Mouse (Mus musculus) left cerebral cortex, postnatal 36 days (tissue): ENCODE results near the gene Gzmn. TPM values are rescaled to one million over a fixed set of nuclear protein-coding genes. Genes with fewer than 3 reads are reported as not detected.
"Not testable (repeated sequence)": the region's sequence is repeated elsewhere in the genome, so short reads cannot be mapped to it uniquely, and the experiment has no call there.

Source experiments
- DNase-seq, 2 experiments: peaks; one replicate each; pipeline ENCODE4 v3.0.0; 2021 to 2022; ENCODE audit warnings: low spot score in 2 of 2, mixed read lengths in 1 of 2
- intact Hi-C: fragments of 180-260 bp; cut with DNase I; formaldehyde crosslinking; loops from one replicate; pipeline ENCODE4 v1.15.1; 2025
- total RNA-seq, 2 experiments: library from RNA; stranded (reverse); gene quantifications; 2 replicates each; pipeline ENCODE4 v1.2.3; 2021

Gzmn gene
- not detected for total RNA-seq

DNA sequence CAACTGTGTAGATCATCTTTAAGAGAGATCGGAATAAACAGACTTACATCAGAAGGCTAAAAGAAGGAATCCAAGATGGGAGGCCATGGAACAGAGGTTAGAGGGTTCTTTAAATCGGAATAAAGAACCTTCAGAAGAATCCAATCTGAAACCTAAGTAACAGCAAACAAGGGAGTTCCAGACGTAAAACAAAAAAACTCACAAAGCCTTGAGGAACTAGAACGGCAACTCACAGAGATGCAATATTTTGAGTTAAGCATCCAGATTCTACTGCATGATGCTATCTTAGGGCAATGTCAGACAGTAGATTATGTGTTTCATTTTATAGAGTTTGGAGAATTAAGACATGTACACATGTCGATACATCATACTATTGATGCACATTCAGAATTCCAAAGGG, at the start of gene Gzmn:
TSS of gene Gzmn (minus strand) at position 101 of the 400 bp plus-strand sequence.
- intact Hi-C loops: no loop called here
- DNase-seq: no peak

DNA sequence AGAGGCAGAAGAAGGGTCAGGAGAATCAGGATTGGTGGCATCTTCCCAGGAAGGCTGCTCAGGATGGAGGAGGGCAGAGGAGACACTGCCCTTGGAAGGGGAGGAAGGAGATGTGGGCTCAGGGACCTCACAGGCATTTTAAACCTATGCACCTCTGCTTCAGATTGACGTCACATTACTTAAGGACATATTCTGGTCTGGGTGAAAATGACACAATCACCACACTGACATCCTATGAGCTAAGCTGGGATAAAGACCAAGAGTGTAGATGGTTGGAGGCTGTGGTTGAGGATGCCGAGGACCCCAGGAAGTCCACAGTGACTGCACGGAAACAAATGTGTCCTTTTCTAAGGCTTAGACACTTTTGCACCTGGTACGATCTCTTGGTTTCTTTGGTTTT, 36.9 kb upstream of the Gzmn start, which contains the start of gene Gzmf:
TSS of gene Gzmf (minus strand) at position 101 of the 400 bp plus-strand sequence.
- DNase-seq: no peak
- intact Hi-C loops: no loop called here

DNA sequence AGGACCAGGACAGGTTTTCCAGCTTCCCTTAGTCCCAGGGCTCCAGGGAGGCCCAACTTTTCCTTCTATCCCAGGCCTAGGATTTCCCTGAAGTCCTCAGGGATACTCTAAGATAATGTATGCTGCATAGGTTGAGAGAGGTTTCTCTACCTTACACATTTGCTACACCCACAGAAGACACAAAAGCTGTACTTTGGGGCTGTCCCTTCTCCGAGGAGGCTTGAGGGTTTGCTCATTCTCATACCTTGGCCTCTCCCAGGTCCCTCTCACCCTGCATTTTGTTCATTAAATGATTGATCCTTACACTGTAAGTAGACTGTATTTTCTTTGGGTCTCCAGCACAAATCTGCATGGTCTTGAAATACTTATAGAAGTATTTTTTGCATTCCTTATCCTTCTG, 31.2 kb upstream of the Gzmn start:
- intact Hi-C loops: loop anchor here (10.0 kb wide), 1 partner anchor 99 kb away; no protein-coding TSS in a partner anchor
- no peak for DNase-seq

DNA sequence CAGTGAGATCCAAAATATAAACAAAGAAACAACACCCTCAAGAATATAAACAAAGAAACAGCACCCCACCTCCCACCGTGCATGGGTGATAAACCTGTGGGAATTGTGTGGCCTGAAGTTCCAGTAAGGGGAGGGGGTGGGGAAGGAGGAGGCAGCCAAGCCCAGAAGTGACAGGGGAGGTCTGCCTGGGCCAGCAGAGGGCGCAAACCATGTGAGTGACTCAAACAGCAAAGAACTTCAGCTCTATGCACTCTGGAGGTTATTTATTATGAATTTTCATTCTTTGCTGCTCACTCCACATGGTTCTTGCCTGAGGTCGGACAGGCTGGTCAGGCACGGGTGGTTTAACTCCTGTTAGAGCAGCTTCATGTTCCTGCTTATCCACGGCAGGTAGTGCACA, 30.6 kb upstream of the Gzmn start:
- DNase-seq: not testable (repeated sequence)
- intact Hi-C loops: loop anchor here (10.0 kb wide), 1 partner anchor 100 kb away; no protein-coding TSS in a partner anchor

DNA sequence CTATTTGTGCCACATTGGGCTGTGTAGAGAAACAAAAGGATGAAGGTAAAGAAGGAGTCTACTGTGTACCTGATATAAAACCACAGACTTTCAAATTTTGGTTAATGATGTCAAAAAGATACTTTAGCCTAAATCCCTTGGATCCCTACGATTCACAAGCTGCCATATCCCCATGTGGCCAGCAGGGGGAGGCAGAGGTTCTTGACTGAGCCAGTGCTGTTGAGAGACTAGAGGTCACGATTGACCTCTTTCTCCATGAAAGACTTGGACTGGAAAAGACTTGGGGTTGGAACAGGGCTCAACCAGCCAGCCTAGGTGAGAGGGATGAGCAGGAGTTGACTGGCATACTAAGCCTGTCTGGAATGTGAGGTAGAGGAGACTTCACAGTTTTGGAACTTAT, 29.6 kb upstream of the Gzmn start:
- intact Hi-C loops: loop anchor here (10.0 kb wide), 1 partner anchor 101 kb away; no protein-coding TSS in a partner anchor
- peak; percentile 32 to 56 for DNase-seq

DNA sequence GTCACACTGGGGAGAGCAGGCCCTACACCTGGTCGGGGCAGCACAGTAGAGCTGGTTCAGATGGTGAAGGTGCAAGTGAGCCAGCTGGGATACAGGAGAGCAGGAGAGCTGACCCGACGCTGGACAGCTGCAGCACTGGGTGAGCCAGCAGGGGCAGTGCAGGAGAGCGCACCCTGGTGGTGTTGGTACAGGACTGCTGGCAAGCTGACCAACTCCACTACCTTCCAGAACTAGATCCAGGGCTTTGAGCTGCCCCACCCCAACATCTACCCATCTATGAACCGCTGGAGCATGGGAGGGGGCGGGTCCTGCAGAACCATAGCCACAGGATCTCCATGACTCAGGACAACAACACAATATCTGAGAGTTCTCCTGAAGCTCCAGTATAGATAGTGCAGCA, 12.5 kb upstream of the Gzmn start:
- DNase-seq: no peak
- intact Hi-C loops: no loop called here

DNA sequence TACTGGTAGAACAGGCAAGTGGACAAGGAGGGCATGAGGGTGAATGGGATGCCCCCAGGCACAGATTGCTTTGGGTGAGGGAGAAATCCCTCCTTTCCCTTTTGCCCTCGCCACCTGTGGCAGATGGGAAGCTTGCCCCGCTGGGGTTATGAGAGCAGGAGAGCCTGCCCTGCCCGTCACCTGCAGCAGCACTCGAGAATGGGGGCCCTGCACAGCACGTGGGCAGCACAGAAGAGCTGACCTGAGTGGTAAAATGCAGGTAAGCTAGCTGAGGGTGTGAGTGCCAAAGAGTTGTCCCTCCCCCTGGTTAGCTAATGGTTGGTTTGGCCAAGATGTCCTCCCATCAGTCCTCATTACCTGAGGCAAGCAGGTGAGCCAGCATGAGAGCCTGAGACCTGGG, 12.1 kb upstream of the Gzmn start:
- intact Hi-C loops: no loop called here
- no peak for DNase-seq

DNA sequence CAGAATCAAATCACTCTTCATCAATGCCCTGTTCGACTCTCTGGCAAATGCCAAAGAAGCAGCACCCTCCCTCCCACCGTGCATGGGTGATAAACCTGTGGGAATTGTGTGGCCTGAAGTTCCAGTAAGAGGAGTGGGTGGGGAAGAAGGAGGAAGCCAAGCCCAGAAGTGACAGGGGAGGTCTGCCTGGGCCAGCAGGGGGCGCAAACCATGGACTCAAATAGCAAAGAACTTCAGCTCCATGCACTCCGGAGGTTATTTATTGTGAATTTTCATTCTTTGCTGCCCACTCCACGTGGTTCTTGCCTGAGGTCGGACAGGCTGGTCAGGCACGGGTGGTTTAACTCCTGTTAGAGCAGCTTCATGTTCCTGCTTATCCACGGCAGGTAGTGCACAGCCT, 3.3 kb upstream of the Gzmn start:
- DNase-seq, intact Hi-C loops: not testable (repeated sequence)

DNA sequence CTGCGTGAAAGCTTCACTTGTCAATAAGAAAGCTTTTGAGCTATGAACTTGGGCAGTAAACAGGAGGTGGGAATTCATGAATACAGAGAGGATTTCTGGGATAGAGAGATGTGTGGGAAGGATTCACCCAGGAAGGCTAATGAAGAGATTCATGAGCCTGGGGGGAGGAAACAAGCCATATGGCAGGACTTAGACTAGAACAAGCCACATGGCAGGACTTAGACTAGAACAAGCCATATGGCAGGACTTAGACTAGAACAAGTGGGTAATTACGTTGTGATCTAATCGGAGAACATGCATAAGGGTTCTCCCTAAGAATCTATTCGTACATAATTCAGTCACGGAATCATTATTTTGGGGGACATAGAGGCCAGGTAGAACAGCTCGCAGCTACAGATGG, 1.0 kb downstream of the Gzmn start:
- intact Hi-C loops: no loop called here
- DNase-seq: no peak

DNA sequence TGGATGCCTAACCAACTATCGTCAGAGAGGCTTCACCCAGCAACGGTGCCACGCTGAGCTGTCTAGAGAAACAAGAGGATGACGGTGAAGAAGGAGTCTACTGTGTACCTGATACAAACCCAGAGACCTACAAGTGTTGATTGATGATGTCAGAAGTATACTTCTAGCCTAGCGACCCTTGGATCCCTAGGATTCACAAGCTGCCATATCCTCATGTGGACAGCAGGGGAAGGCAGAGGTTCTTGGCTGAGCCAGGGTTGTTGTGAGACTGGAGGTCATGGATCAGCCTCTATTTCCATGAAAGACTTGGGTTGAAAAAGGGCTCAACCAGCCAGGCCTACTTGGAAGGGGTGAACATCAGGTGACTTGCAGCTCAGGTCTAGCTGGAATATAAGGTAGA, 1.7 kb downstream of the Gzmn start:
- intact Hi-C loops: no loop called here
- DNase-seq: no peak

DNA sequence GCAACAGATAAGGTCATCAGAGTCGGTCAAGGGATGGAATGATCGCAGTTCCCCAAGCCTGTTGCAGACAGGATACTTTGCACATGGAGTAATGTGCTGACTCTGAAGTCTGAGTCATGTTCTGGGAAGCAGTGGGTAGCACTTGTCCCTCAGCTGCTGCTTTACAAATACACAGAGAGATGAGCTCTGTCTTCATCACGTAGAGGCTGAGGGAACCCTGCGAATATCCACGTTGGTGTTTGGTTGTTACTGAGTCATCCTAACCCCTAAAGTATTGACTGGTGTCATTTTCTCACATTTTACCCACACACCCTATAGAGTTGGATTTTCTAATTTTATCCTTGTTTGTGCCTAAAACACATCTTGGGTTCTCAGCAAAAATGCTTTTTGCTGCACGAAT, 6.4 kb downstream of the Gzmn start:
- intact Hi-C loops: no loop called here
- peak; percentile 25 to 28 for DNase-seq

DNA sequence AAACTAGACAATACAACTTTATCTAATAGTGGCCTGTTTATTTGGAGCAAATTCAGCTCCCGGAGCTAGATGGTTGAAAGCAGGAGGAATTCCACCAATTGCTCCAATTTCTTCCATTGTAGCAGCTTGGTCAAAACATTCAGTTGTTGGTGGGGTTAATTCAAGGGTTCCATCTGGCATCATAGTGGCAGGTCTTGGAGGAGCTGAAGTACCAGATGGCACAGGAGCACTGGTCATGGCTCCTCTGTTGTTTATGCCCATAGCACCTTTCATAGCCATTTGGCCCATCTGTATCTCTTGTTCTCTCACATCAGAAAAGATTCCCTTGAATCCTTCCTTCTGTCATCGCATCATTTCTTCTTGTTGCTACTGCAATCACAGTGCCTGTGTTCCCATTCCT, 12.3 kb downstream of the Gzmn start:
- intact Hi-C loops: no loop called here
- no peak for DNase-seq

DNA sequence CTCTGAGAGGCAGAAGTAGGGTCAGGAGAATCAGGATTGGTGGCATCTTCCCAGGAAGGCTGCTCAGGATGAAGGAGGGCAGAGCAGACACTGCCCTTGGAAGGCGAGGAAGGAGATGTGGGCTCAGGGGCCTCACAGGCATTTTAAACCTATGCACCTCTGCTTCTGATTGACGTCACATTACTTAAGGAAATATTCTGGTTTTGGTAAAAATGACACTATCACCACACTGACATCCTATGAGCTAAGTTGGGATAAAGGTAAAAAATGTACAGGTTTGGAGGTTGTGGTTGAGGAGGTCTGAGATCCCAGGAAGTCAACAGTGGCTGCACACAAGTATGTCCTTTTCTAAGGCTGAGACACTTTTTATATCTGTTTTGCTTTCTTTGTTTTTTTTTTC, 14.9 kb downstream of the Gzmn start, which contains the start of gene Gzmg:
TSS of gene Gzmg (minus strand) at position 101 of the 400 bp plus-strand sequence.
- DNase-seq, intact Hi-C loops: not testable (repeated sequence)

DNA sequence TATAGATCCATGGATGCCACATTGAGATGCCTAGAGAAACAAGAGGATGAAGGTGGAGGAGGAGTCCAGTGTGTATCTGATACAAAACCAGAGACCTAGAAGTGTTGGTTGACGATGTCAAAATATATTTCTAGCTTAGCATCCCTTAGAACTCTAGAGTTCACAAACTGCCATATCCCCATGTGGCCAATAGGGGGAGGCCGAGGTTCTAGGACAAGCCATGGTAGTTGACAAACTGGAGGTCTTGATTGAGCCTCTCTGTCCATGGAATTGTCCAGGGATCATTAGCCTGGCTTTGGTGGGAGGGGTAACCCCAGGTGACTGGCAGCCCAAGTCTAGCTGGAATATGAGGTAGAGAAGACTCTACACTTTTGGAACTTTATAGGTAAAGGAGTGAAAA, 19.1 kb downstream of the Gzmn start:
- DNase-seq: no peak
- intact Hi-C loops: no loop called here

DNA sequence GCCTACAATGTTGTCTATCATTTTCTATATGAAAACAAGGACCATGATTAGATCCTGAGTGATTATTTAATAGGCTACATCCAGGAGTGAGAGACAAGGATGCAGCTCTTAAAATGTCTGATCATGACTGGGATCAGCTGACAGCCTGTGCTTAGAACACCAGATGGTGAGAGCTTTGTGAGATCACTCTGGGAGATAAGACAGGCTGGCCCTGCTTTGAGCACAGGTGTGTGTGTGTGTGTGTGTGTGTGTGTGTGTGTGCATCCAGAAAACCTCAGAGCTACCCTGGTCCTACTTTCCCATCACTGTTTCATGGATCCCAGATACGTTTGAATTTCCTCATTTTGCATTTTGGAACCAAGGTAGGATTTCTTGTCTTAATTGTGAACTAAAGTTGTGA, 40.7 kb downstream of the Gzmn start:
- intact Hi-C loops, DNase-seq: not testable (repeated sequence)

DNA sequence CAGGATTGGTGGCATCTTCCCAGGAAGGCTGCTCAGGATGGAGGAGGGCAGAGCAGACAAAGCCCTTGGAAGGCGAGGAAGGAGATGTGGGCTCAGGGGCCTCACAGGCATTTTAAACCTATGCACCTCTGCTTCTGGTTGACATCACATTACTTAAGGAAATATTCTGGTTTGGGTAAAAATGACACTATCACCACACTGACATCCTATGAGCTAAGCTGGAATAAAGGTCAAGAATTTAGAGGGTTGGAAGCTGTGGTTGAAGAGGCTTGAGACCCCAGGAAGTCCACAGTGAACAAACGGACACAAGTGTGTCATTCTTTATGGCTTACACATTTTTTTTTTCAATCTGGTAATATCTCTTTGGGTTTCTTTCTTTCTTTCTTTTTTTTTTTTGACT, 41.9 kb downstream of the Gzmn start, which contains the start of gene Gzmd:
TSS of gene Gzmd (minus strand) at position 101 of the 400 bp plus-strand sequence.
- DNase-seq, intact Hi-C loops: not testable (repeated sequence)

DNA sequence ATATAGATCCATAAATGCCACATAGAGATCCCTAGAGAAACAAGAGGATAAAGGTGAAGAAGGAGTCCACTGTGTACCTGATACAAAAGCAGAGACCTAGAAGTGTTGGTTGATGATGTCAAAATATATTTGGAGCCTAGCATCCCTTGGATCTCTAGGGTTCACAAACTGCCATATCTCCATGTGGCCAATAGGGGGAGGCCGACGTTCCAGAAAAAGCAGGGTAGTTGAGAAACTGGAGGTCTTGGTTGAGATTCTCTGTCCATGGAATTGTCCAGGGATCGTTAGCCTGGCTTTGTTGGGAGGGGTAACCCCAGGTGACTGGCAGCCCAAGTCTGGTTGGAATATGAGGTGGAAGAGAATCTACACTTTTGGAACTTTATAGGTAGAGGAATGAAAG, 46.1 kb downstream of the Gzmn start:
- DNase-seq: no peak
- intact Hi-C loops: no loop called here

DNA sequence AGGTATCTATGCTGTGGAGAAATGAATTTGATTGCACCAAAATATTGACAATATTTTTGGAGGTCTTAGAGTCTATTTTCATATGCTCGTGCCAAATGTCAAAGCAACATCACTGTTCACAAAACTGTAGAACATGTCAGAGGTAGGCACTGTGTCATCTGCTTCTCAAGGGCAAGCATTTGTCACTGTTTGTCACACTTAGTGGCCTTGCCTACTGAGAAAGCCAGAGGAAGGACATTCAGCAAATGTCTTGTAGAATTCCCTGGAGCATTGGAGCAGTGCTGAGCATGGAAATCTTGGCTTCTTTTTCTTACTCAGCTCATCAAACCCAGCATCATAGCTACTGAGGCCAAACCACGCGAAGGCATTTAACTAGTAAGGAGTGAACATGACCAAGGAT, 50.9 kb downstream of the Gzmn start:
- intact Hi-C loops: no loop called here
- DNase-seq: no peak

DNA sequence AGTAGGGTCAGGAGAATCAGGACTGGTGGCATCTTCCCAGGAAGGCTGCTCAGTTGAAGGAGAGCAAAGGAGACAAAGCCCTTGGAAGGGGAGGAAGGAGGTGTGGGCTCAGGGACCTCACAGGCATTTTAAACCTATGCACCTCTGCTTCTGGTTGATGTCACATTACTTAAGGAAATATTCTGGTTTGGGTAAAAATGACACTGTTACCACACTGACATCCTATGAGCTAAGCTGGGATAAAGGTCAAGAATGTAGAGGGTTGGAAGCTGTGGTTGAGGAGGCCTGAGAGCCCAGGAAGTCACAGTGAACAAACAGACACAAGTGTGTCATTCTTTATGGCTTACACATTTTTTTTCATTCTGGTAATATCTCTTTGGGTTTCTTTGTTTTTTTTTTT, 53.9 kb downstream of the Gzmn start, which contains the start of gene Gzme:
TSS of gene Gzme (minus strand) at position 101 of the 400 bp plus-strand sequence.
- DNase-seq: no peak
- intact Hi-C loops: no loop called here
